Mouse (Mus musculus): Measurements from ENCODE around the gene Nrgn. TPM values are rescaled to one million over a fixed set of nuclear protein-coding genes. Genes with fewer than 3 reads are reported as not detected.

Nrgn gene
- total RNA-seq, 2 experiments from 2014 or later, result 1,927 to 1,950 TPM

GRCm38 (mm10) chr9:37540701-37541575 lies 11.8 kb downstream of the Nrgn start:
- no peak for TF ChIP-seq CTCF (IDR thresholded peaks at IDR 0.05)
- intact Hi-C loops (cut with DNase I), result no loop called here
- peak overlapping the region; percentile 50 for H3K27ac ChIP-seq
- no peak overlapping the region for H3K4me3 ChIP-seq
- DNase-seq (ENCODE audit: extremely low spot score in 1 of 2, low spot score in 2 of 2), result peak in 1 of 2 experiments; percentile 34

- no peak overlapping the region for H3K4me3 ChIP-seq
- no peak for TF ChIP-seq CTCF (IDR thresholded peaks at IDR 0.05)
- intact Hi-C loops (cut with DNase I), result no loop called here
- no peak for DNase-seq (ENCODE audit: extremely low spot score in 1 of 2, low spot score in 2 of 2)
- peak overlapping the region; percentile 78 for H3K27ac ChIP-seq
Observed at GRCm38 (mm10) chr9:37540226-37540625, 12.5 kb downstream of the Nrgn start.

- Histone ChIP-seq H3K4me3 (no peak within 1 kb of the TSS), H3K27ac (peak within 1 kb of the TSS; percentile 78)
- intact Hi-C loops (cut with DNase I), result no loop called here
- DNase-seq (ENCODE audit: extremely low spot score in 1 of 2, low spot score in 2 of 2), result peak in 1 of 2 experiments; percentile 18
- TF ChIP-seq CTCF (IDR thresholded peaks at IDR 0.05), result no peak
Observed at GRCm38 (mm10) chr9:37539170-37540025, 13.3 kb downstream of the Nrgn start, which contains the start of gene Vsig2. Gene Vsig2, plus strand, starts transcription at chr9:37539255.

GRCm38 (mm10) chr9:37537658-37538250 lies 14.9 kb downstream of the Nrgn start:
- no peak for DNase-seq (ENCODE audit: extremely low spot score in 1 of 2, low spot score in 2 of 2)
- H3K27ac ChIP-seq, result peak overlapping the region; percentile 78; the same call in 1 of the 2 replicates
- no peak overlapping the region for H3K4me3 ChIP-seq
- no peak for TF ChIP-seq CTCF (IDR thresholded peaks at IDR 0.05)
- intact Hi-C loops (cut with DNase I), result no loop called here

GRCm38 (mm10) chr9:37536851-37537250 lies 15.9 kb downstream of the Nrgn start:
- intact Hi-C loops (cut with DNase I), result no loop called here
- TF ChIP-seq CTCF (IDR thresholded peaks at IDR 0.05), result no peak
- DNase-seq (ENCODE audit: extremely low spot score in 1 of 2, low spot score in 2 of 2), result no peak
- Histone ChIP-seq H3K4me3 (no peak overlapping the region), H3K27ac (no peak overlapping the region)

GRCm38 (mm10) chr9:37530888-37531705 lies 21.6 kb downstream of the Nrgn start:
- peak; percentile 51 for TF ChIP-seq CTCF (IDR thresholded peaks at IDR 0.05)
- peak overlapping the region; percentile 84 for H3K27ac ChIP-seq
- H3K4me3 ChIP-seq, result peak overlapping the region; percentile 42
- intact Hi-C loops (cut with DNase I), result no loop called here
- no peak for DNase-seq (ENCODE audit: extremely low spot score in 1 of 2, low spot score in 2 of 2)

GRCm38 (mm10) chr9:37530031-37530887 lies 22.4 kb downstream of the Nrgn start:
- intact Hi-C loops (cut with DNase I), result no loop called here
- peak; percentile 45 for TF ChIP-seq CTCF (IDR thresholded peaks at IDR 0.05)
- peak overlapping the region; percentile 42 for H3K4me3 ChIP-seq
- DNase-seq (ENCODE audit: extremely low spot score in 1 of 2, low spot score in 2 of 2), result no peak
- peak overlapping the region; percentile 84 for H3K27ac ChIP-seq

GRCm38 (mm10) chr9:37528225-37528970 lies 24.3 kb downstream of the Nrgn start:
- TF ChIP-seq CTCF (IDR thresholded peaks at IDR 0.05), result no peak
- H3K4me3 ChIP-seq, result peak overlapping the region; percentile 42
- intact Hi-C loops (cut with DNase I), result no loop called here
- no peak for DNase-seq (ENCODE audit: extremely low spot score in 1 of 2, low spot score in 2 of 2)
- H3K27ac ChIP-seq, result peak overlapping the region; percentile 84

GRCm38 (mm10) chr9:37527396-37528224 lies 25.1 kb downstream of the Nrgn start, which contains the start of gene Esam:
Gene Esam, plus strand, starts transcription at chr9:37528078.
- Histone ChIP-seq H3K4me3 (peak within 1 kb of the TSS; percentile 42), H3K27ac (peak within 1 kb of the TSS; percentile 84)
- DNase-seq (ENCODE audit: extremely low spot score in 1 of 2, low spot score in 2 of 2), result no peak
- intact Hi-C loops (cut with DNase I), result no loop called here
- no peak for TF ChIP-seq CTCF (IDR thresholded peaks at IDR 0.05)
